Mouse (Mus musculus): ENCODE results near the gene Gm20661. TPM values are rescaled to one million over a fixed set of nuclear protein-coding genes. Genes with fewer than 3 reads are reported as not detected.

Gene Gm20661
- 4.0 and 4.5 TPM in 2 replicates for polyA plus RNA-seq (2014; fragmentation: Nextera tagmentation; extraction: Ambion mirVana)

- peaks cover 13% of the 10 kb centered on the region for H3K4me1 ChIP-seq (ENCODE audit: control insufficient read depth, insufficient read depth, low read length)
- ATAC-seq (replicated peaks; ENCODE audit: insufficient number of reproducible peaks, low FRiP score, low TSS enrichment, low read depth) = peak; percentile 53
- 24% methylated on average over 14 of the region's 14 CpGs for WGBS
Measured at GRCm38 (mm10) chr9:107982681-107983346, at the start of gene Gm20661. TSS of gene Gm20661 (plus strand) at chr9:107983058.

DNA sequence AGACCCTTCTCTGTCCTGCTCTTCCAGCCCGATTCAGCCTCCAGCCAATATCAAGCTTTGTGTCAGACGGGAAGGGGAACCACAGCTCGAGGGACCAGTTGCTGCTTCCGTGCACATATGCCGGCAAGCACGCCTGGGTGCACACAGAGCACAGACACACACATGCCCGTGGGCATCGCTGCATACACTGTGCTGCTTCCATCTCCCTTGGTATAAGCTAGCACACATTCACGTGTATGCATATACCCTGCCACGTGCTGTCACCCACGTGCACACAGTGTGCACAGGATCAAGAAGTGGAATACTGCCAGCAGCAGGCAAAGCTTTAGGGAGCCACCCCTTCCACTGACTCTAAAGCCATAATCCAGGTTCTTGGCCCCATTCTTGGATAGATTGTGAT, 48.7 kb upstream of the Gm20661 start:
- Histone ChIP-seq H3K4me3 (ENCODE audit: low read depth, low read length) (no peak overlapping the region), H3K9me3 (replicated peaks; ENCODE audit: control insufficient read depth, low read length) (no peaks in the 10 kb centered on the region), H3K27ac (replicated peaks; ENCODE audit: low read depth, low read length) (no peak overlapping the region), H3K9ac (replicated peaks; ENCODE audit: low read length) (no peak overlapping the region), H3K4me2 (ENCODE audit: low read depth, low read length) (no peak overlapping the region), H3K4me1 (ENCODE audit: control insufficient read depth, insufficient read depth, low read length) (peaks cover 2% of the 10 kb centered on the region; the same call in 1 of the 2 replicates), H3K27me3 (ENCODE audit: control insufficient read depth, insufficient read depth, low read length) (no peaks in the 10 kb centered on the region; the same call in 1 of the 2 replicates), H3K36me3 (replicated peaks; ENCODE audit: control insufficient read depth, insufficient read depth, low read depth, low read length) (no peaks in the 10 kb centered on the region)
- WGBS = 88% methylated on average over 11 of the region's 11 CpGs
- DNase-seq (ENCODE audit: low spot score) (no peak), ATAC-seq (replicated peaks; ENCODE audit: insufficient number of reproducible peaks, low FRiP score, low TSS enrichment, low read depth) (no peak)

More at GRCm38 (mm10) chr9:107982681-107983346, at the start of gene Gm20661:
- no peaks in the 10 kb centered on the region for H3K9me3 ChIP-seq (replicated peaks; ENCODE audit: control insufficient read depth, low read length)
- peak within 1 kb of the TSS; percentile 73 for H3K4me3 ChIP-seq (ENCODE audit: low read depth, low read length)
- peak within 1 kb of the TSS; percentile 100 for H3K27ac ChIP-seq (replicated peaks; ENCODE audit: low read depth, low read length)
- no peaks in the 10 kb centered on the region for H3K27me3 ChIP-seq (ENCODE audit: control insufficient read depth, insufficient read depth, low read length)
- peak; percentile 93 for DNase-seq (ENCODE audit: low spot score)
- peak within 1 kb of the TSS; percentile 64 for H3K9ac ChIP-seq (replicated peaks; ENCODE audit: low read length)
- H3K36me3 ChIP-seq (replicated peaks; ENCODE audit: control insufficient read depth, insufficient read depth, low read depth, low read length) = no peaks in the 10 kb centered on the region
- peak within 1 kb of the TSS; percentile 76 for H3K4me2 ChIP-seq (ENCODE audit: low read depth, low read length)

- Histone ChIP-seq H3K27ac (replicated peaks; ENCODE audit: low read depth, low read length) (no peak within 1 kb of the TSS), H3K36me3 (replicated peaks; ENCODE audit: control insufficient read depth, insufficient read depth, low read depth, low read length) (no peaks in the 10 kb centered on the region), H3K4me2 (ENCODE audit: low read depth, low read length) (peak within 1 kb of the TSS; percentile 91), H3K9ac (replicated peaks; ENCODE audit: low read length) (peak within 1 kb of the TSS; percentile 51), H3K9me3 (replicated peaks; ENCODE audit: control insufficient read depth, low read length) (no peaks in the 10 kb centered on the region), H3K4me3 (ENCODE audit: low read depth, low read length) (peak within 1 kb of the TSS; percentile 45), H3K27me3 (ENCODE audit: control insufficient read depth, insufficient read depth, low read length) (no peaks in the 10 kb centered on the region; the same call in 1 of the 2 replicates), H3K4me1 (ENCODE audit: control insufficient read depth, insufficient read depth, low read length) (peaks cover 2% of the 10 kb centered on the region; the same call in 1 of the 2 replicates)
- ATAC-seq (replicated peaks; ENCODE audit: insufficient number of reproducible peaks, low FRiP score, low TSS enrichment, low read depth) (no peak), DNase-seq (ENCODE audit: low spot score) (no peak)
- WGBS = 11% methylated on average over 3 of the region's 3 CpGs
Measured at GRCm38 (mm10) chr9:107935374-107935773, 47.5 kb upstream of the Gm20661 start, which contains the start of gene Camkv. TSS of gene Camkv (plus strand) at chr9:107935674.

- no peaks in the 10 kb centered on the region; the same call in 1 of the 2 replicates for H3K27me3 ChIP-seq (ENCODE audit: control insufficient read depth, insufficient read depth, low read length)
- WGBS = under 1% methylated on average over 35 of the region's 41 CpGs
- H3K4me3 ChIP-seq (ENCODE audit: low read depth, low read length) = peak overlapping the region; percentile 45
- H3K4me2 ChIP-seq (ENCODE audit: low read depth, low read length) = peak overlapping the region; percentile 91
- ATAC-seq (replicated peaks; ENCODE audit: insufficient number of reproducible peaks, low FRiP score, low TSS enrichment, low read depth) = peak; percentile 7; the same call in 1 of the 2 replicates
- peak; percentile 67 for DNase-seq (ENCODE audit: low spot score)
- H3K9ac ChIP-seq (replicated peaks; ENCODE audit: low read length) = peak overlapping the region; percentile 51
- no peak overlapping the region for H3K27ac ChIP-seq (replicated peaks; ENCODE audit: low read depth, low read length)
- peaks cover 2% of the 10 kb centered on the region; the same call in 1 of the 2 replicates for H3K4me1 ChIP-seq (ENCODE audit: control insufficient read depth, insufficient read depth, low read length)
- no peaks in the 10 kb centered on the region for H3K36me3 ChIP-seq (replicated peaks; ENCODE audit: control insufficient read depth, insufficient read depth, low read depth, low read length)
- H3K9me3 ChIP-seq (replicated peaks; ENCODE audit: control insufficient read depth, low read length) = no peaks in the 10 kb centered on the region
Measured at GRCm38 (mm10) chr9:107935790-107936214, 47.1 kb upstream of the Gm20661 start.

- H3K9ac ChIP-seq (replicated peaks; ENCODE audit: low read length) = peak overlapping the region; percentile 51
- DNase-seq (ENCODE audit: low spot score) (peak; percentile 22), ATAC-seq (replicated peaks; ENCODE audit: insufficient number of reproducible peaks, low FRiP score, low TSS enrichment, low read depth) (peak; percentile 50)
- H3K4me1 ChIP-seq (ENCODE audit: control insufficient read depth, insufficient read depth, low read length) = peaks cover 2% of the 10 kb centered on the region; the same call in 1 of the 2 replicates
- no peaks in the 10 kb centered on the region; the same call in 1 of the 2 replicates for H3K27me3 ChIP-seq (ENCODE audit: control insufficient read depth, insufficient read depth, low read length)
- WGBS = 1% methylated on average over 29 of the region's 29 CpGs
- no peaks in the 10 kb centered on the region for H3K36me3 ChIP-seq (replicated peaks; ENCODE audit: control insufficient read depth, insufficient read depth, low read depth, low read length)
- peak overlapping the region; percentile 45 for H3K4me3 ChIP-seq (ENCODE audit: low read depth, low read length)
- peak overlapping the region; percentile 91 for H3K4me2 ChIP-seq (ENCODE audit: low read depth, low read length)
- H3K27ac ChIP-seq (replicated peaks; ENCODE audit: low read depth, low read length) = no peak overlapping the region
- no peaks in the 10 kb centered on the region for H3K9me3 ChIP-seq (replicated peaks; ENCODE audit: control insufficient read depth, low read length)
Measured at GRCm38 (mm10) chr9:107936215-107936822, 46.5 kb upstream of the Gm20661 start.

DNA sequence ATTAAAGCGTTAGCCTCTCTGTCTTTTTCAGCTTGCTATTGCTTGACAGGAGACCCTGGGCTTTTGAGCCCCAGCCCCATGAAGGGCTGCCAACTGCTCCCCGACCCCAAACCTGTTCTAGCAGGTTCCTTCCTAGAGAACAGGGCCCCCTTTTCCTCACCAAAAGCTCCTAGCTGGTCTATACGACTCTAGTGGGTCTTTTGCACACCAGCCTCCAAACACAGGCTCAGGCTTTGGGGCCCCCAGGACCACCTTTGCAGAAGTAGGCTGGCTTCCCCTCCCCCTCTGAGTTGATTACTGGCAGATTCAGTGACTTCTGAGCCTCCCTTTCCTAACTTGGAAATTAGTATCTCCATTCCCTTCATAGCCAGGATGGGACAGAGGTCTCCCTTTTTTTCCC, 46.0 kb upstream of the Gm20661 start:
- Histone ChIP-seq H3K36me3 (replicated peaks; ENCODE audit: control insufficient read depth, insufficient read depth, low read depth, low read length) (no peaks in the 10 kb centered on the region), H3K9me3 (replicated peaks; ENCODE audit: control insufficient read depth, low read length) (no peaks in the 10 kb centered on the region), H3K4me2 (ENCODE audit: low read depth, low read length) (peak overlapping the region; percentile 91), H3K27me3 (ENCODE audit: control insufficient read depth, insufficient read depth, low read length) (no peaks in the 10 kb centered on the region; the same call in 1 of the 2 replicates), H3K4me1 (ENCODE audit: control insufficient read depth, insufficient read depth, low read length) (peaks cover 2% of the 10 kb centered on the region; the same call in 1 of the 2 replicates), H3K4me3 (ENCODE audit: low read depth, low read length) (peak overlapping the region; percentile 45), H3K27ac (replicated peaks; ENCODE audit: low read depth, low read length) (no peak overlapping the region), H3K9ac (replicated peaks; ENCODE audit: low read length) (no peak overlapping the region; the same call in 1 of the 2 replicates)
- no peak for ATAC-seq (replicated peaks; ENCODE audit: insufficient number of reproducible peaks, low FRiP score, low TSS enrichment, low read depth)
- 7% methylated on average over 3 of the region's 3 CpGs for WGBS
- DNase-seq (ENCODE audit: low spot score) = no peak

- Histone ChIP-seq H3K27me3 (ENCODE audit: control insufficient read depth, insufficient read depth, low read length) (no peaks in the 10 kb centered on the region), H3K9ac (replicated peaks; ENCODE audit: low read length) (no peak overlapping the region), H3K4me3 (ENCODE audit: low read depth, low read length) (no peak overlapping the region), H3K4me2 (ENCODE audit: low read depth, low read length) (no peak overlapping the region), H3K4me1 (ENCODE audit: control insufficient read depth, insufficient read depth, low read length) (no peaks in the 10 kb centered on the region; the same call in 1 of the 2 replicates), H3K36me3 (replicated peaks; ENCODE audit: control insufficient read depth, insufficient read depth, low read depth, low read length) (no peaks in the 10 kb centered on the region), H3K27ac (replicated peaks; ENCODE audit: low read depth, low read length) (no peak overlapping the region), H3K9me3 (replicated peaks; ENCODE audit: control insufficient read depth, low read length) (no peaks in the 10 kb centered on the region)
- WGBS = 91% methylated on average over 31 of the region's 31 CpGs
- DNase-seq (ENCODE audit: low spot score) (no peak), ATAC-seq (replicated peaks; ENCODE audit: insufficient number of reproducible peaks, low FRiP score, low TSS enrichment, low read depth) (no peak)
Measured at GRCm38 (mm10) chr9:107947241-107948194, 35.3 kb upstream of the Gm20661 start.

All from embryonic facial prominence, embryonic 11.5 days (tissue).